Comparison of ENCODE assay signal across 8 mouse cellular contexts in the genomic region with DNA sequence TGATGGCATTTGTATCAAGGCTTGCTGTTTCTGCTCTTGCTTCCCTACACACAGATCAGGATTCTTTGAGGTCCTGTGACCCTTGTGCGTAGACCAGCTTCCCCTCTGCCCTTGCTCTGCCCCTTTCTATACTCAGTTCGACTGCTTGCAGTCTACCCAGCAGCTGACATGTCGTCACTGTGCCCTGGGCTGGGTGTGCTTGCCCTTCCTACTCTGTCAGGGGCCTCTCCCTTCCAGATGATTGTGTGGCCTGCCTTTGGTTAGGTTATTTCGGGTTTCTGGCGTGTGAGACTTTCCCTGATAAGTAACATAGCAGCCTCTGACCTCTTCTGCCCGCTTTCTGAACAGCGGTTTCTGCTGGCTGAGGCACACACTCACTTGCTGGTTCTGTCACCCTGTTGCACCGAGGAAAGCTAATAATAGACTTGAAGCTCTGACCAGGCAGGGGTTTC. TPM values are rescaled to one million over a fixed set of nuclear protein-coding genes. Genes with fewer than 3 reads are reported as not detected.
DNase-seq lines count a peak whose midpoint lies in the region; ATAC-seq lines count a peak whose summit lies in the region.

No protein-coding gene starts in this region.

- no peak overlapping the region for H3K27ac ChIP-seq in intestine, embryonic 14.5 days (ENCODE audit: low read depth)
- H3K27ac ChIP-seq in stomach, embryonic 16.5 days (ENCODE audit: low read length), result no peak overlapping the region

- H3K4me1 ChIP-seq in intestine, embryonic 14.5 days (replicated peaks; ENCODE audit: control insufficient read depth, insufficient read depth, low read length), result peaks cover 51% of the 10 kb centered on the region
- H3K4me1 ChIP-seq in stomach, embryonic 16.5 days (ENCODE audit: control insufficient read depth, insufficient read depth, low read length), result peaks cover 35% of the 10 kb centered on the region

- no peaks in the 10 kb centered on the region for H3K36me3 ChIP-seq in intestine, embryonic 14.5 days (ENCODE audit: control insufficient read depth, insufficient read depth, low read length)
- H3K36me3 ChIP-seq in stomach, embryonic 16.5 days (ENCODE audit: control insufficient read depth, insufficient read depth, low read length), result no peaks in the 10 kb centered on the region

- WGBS in intestine, embryonic 14.5 days, result 32% methylated on average over 8 of the region's 8 CpGs
- 30% methylated on average over 8 of the region's 8 CpGs for WGBS in stomach, embryonic 16.5 days

- ATAC-seq in intestine, embryonic 14.5 days (replicated peaks; ENCODE audit: low FRiP score, low TSS enrichment, low read depth), result no peak
- peak; percentile 56 for ATAC-seq in megakaryocyte, adult 5-6 weeks (ENCODE audit: poor library complexity, severe bottlenecking)
- ATAC-seq in stomach, embryonic 16.5 days (ENCODE audit: insufficient read depth, low FRiP score), result no peak

- H3K9ac ChIP-seq in intestine, embryonic 14.5 days (ENCODE audit: low read length), result peak overlapping the region; percentile 96; the same call in 1 of the 2 replicates
- H3K9ac ChIP-seq in stomach, embryonic 16.5 days (ENCODE audit: low read length), result peak overlapping the region; percentile 60; the same call in 1 of the 2 replicates

- peak overlapping the region; percentile 95 for H3K4me3 ChIP-seq in intestine, embryonic 14.5 days (ENCODE audit: low read depth, low read length)
- peak overlapping the region; percentile 93 for H3K4me3 ChIP-seq in stomach, embryonic 16.5 days (replicated peaks; ENCODE audit: low read length)

- DNase-seq in thymus, postnatal 14 days, result peak; percentile 31
- no peak for DNase-seq in thymus, postnatal 36 days
- DNase-seq in gastrocnemius, postnatal 25 days, result peak; percentile 37
- peak; percentile 54 for DNase-seq in intestine, embryonic 14.5 days (ENCODE audit: low spot score)
- DNase-seq in layer of hippocampus, postnatal 36 days, result no peak
- no peak for DNase-seq in urinary bladder, postnatal 36 days (ENCODE audit: low spot score in 2 of 2)

- H3K4me2 ChIP-seq in intestine, embryonic 14.5 days (ENCODE audit: low read length), result peak overlapping the region; percentile 70
- H3K4me2 ChIP-seq in stomach, embryonic 16.5 days (ENCODE audit: low read depth, low read length), result peak overlapping the region; percentile 72

- H3K27me3 ChIP-seq in intestine, embryonic 14.5 days (replicated peaks; ENCODE audit: control insufficient read depth, insufficient read depth, low read length), result no peaks in the 10 kb centered on the region
- H3K27me3 ChIP-seq in stomach, embryonic 16.5 days (ENCODE audit: control insufficient read depth, insufficient read depth, low read length), result no peaks in the 10 kb centered on the region

- no peaks in the 10 kb centered on the region for H3K9me3 ChIP-seq in intestine, embryonic 14.5 days (ENCODE audit: control insufficient read depth, low read length)
- H3K9me3 ChIP-seq in stomach, embryonic 16.5 days (replicated peaks; ENCODE audit: control insufficient read depth, low read length), result no peaks in the 10 kb centered on the region

RNA-seq across cellular contexts. Expression of a gene that starts 2.6 kb away (rescaled TPM):
- total RNA-seq in gastrocnemius, postnatal 25 days (2021), result 10 to 100 TPM; 34.2 to 38.5 TPM
- polyA plus RNA-seq in intestine, embryonic 14.5 days (2014; fragmentation: Nextera tagmentation; extraction: Ambion mirVana), result 18.2 and 23.6 TPM in 2 replicates
- 33.1 and 40.1 TPM in 2 replicates for total RNA-seq in megakaryocyte, adult 5-6 weeks (2015)
- 13.1 and 18.8 TPM in 2 replicates for total RNA-seq in megakaryocyte, adult 5-6 weeks (2017)
- polyA plus RNA-seq in stomach, embryonic 16.5 days (2015; fragmentation: Nextera tagmentation; extraction: Ambion mirVana), result 10.3 and 10.8 TPM in 2 replicates
- total RNA-seq in layer of hippocampus, postnatal 36 days (2021), result 100 to 1,000 TPM; 103 to 113 TPM

Comparison
In these comparisons a context has a peak if more than half of its experiments do, and no peak if none do; other contexts are left out.
1. DNase-seq: peak in thymus, postnatal 14 days (single experiment), gastrocnemius, postnatal 25 days (single experiment) and intestine, embryonic 14.5 days (single experiment); none in thymus, postnatal 36 days (0 of 2), layer of hippocampus, postnatal 36 days (0 of 2) and urinary bladder, postnatal 36 days (0 of 2).